Mouse (Mus musculus) hindbrain, postnatal 0 days (tissue): ENCODE data around the gene Gm28042. TPM values are rescaled to one million over a fixed set of nuclear protein-coding genes. Genes with fewer than 3 reads are reported as not detected.

Source experiments
- ATAC-seq: fragments of 200-750 bp; cut with Nextera tagmentation; 2 replicates; pipeline ENCODE4 v1.8.0; 2017; ENCODE audit warnings: mild to moderate bottlenecking, moderate TSS enrichment, moderate library complexity
- DNase-seq: peaks from one replicate; pipeline ENCODE4 v3.0.0-alpha.2; 2015; ENCODE audit warnings: low spot score
- H3K27ac ChIP-seq: fragments of 300-500 bp; sonication (generic); 2 replicates; pipeline ENCODE4 v1.5.1; 2014; ENCODE audit warnings: mild to moderate bottlenecking
- H3K27me3 ChIP-seq: fragments of 300-500 bp; sonication (generic); 2 replicates; pipeline ENCODE4 v1.6.1; 2014; ENCODE audit warnings: low read length, mixed read lengths; ENCODE audit not compliant: insufficient read depth
- H3K36me3 ChIP-seq: fragments of 300-500 bp; sonication (generic); 2 replicates; pipeline ENCODE4 v1.6.1; 2014; ENCODE audit warnings: low read length, mixed read lengths; ENCODE audit not compliant: insufficient read depth
- H3K4me1 ChIP-seq: fragments of 300-500 bp; sonication (generic); 2 replicates; pipeline ENCODE4 v1.6.1; 2014; ENCODE audit warnings: antibody characterized with exemption, low read length, mixed read lengths; ENCODE audit not compliant: insufficient read depth
- H3K4me2 ChIP-seq: fragments of 300-500 bp; sonication (generic); 2 replicates; pipeline ENCODE4 v1.6.1; 2014; ENCODE audit warnings: low read depth, mild to moderate bottlenecking, low read length, moderate library complexity, mixed read lengths
- H3K4me3 ChIP-seq: fragments of 300-500 bp; sonication (generic); 2 replicates; pipeline ENCODE4 v1.5.1; 2014; ENCODE audit warnings: low read length
- H3K9ac ChIP-seq: fragments of 300-500 bp; sonication (generic); replicated peaks from 2 replicates; pipeline ENCODE4 v1.6.1; 2014; ENCODE audit warnings: mild to moderate bottlenecking, low read length, moderate library complexity, mixed read lengths
- H3K9me3 ChIP-seq: fragments of 300-500 bp; sonication (generic); 2 replicates; pipeline ENCODE4 v1.6.1; 2016; ENCODE audit warnings: low read length, mixed read lengths
- CTCF ChIP-seq: IDR thresholded peaks from 2 replicates; pipeline ENCODE4 v1.5.1; 2016; ENCODE audit warnings: antibody characterized with exemption, control low read depth, low read depth
- WGBS: fragments of 180-500 bp; shearing (Covaris S2); extraction: QIAGEN DNeasy Blood & Tissue Kit; methylation state at CpG from one replicate; pipeline ENCODE4 v1.1.7; 2014; 5-methylcytosine and 5-hydroxymethylcytosine counted together
- polyA plus RNA-seq: library from polyadenylated mRNA; unstranded; fragments of >200 nt; fragmentation: Nextera tagmentation; extraction: Ambion mirVana; gene quantifications from 2 replicates; pipeline ENCODE4 v1.2.1, GENCODE M21; 2015
- total RNA-seq: library from RNA; depleted of rRNA; stranded (reverse); fragments of >200 nt; gene quantifications from 2 replicates; pipeline ENCODE4 v1.2.3, GENCODE M21; 2014

Gene Gm28042
- total and polyA plus RNA-seq, 2 experiments from 2014 or later, result 1.3 to 6.8 TPM

- Histone ChIP-seq H3K27ac (no peak overlapping the region), H3K4me1 (no peaks in the 10 kb centered on the region), H3K9ac (no peak overlapping the region), H3K36me3 (no peaks in the 10 kb centered on the region), H3K4me2 (no peak overlapping the region), H3K9me3 (no peaks in the 10 kb centered on the region), H3K4me3 (no peak overlapping the region), H3K27me3 (no peaks in the 10 kb centered on the region)
- 89% methylated on average over 4 of the region's 4 CpGs for WGBS
- ATAC-seq (no peak), DNase-seq (no peak)
- TF ChIP-seq CTCF, result no peak
These were observed 38.3 kb upstream of the Gm28042 start for GRCm38 (mm10) chr2:119988952-119989351.

- TF ChIP-seq CTCF, result no peak
- H3K9me3 ChIP-seq, result no peaks in the 10 kb centered on the region
- H3K27ac ChIP-seq, result no peak overlapping the region
- WGBS, result 89% methylated on average over 6 of the region's 6 CpGs
- no peaks in the 10 kb centered on the region for H3K4me1 ChIP-seq
- no peak for DNase-seq
- H3K27me3 ChIP-seq, result no peaks in the 10 kb centered on the region
- H3K4me2 ChIP-seq, result no peak overlapping the region
- H3K4me3 ChIP-seq, result no peak overlapping the region
- no peak for ATAC-seq
- H3K36me3 ChIP-seq, result no peaks in the 10 kb centered on the region
- H3K9ac ChIP-seq, result no peak overlapping the region
These were observed 36.4 kb upstream of the Gm28042 start for GRCm38 (mm10) chr2:119990881-119991280.

- no peaks in the 10 kb centered on the region for H3K27me3 ChIP-seq
- ATAC-seq, result no peak
- no peak overlapping the region for H3K4me3 ChIP-seq
- 81% methylated on average over 2 of the region's 2 CpGs for WGBS
- no peak overlapping the region for H3K27ac ChIP-seq
- no peak overlapping the region for H3K9ac ChIP-seq
- H3K9me3 ChIP-seq, result no peaks in the 10 kb centered on the region
- DNase-seq, result no peak
- no peaks in the 10 kb centered on the region for H3K36me3 ChIP-seq
- no peaks in the 10 kb centered on the region for H3K4me1 ChIP-seq
- no peak overlapping the region for H3K4me2 ChIP-seq
- TF ChIP-seq CTCF, result no peak
These were observed 34.9 kb upstream of the Gm28042 start for GRCm38 (mm10) chr2:119992349-119992748.

- TF ChIP-seq CTCF, result no peak
- WGBS, result 48% methylated on average over 2 of the region's 2 CpGs
- no peaks in the 10 kb centered on the region for H3K27me3 ChIP-seq
- H3K4me3 ChIP-seq, result no peak overlapping the region
- H3K4me1 ChIP-seq, result no peaks in the 10 kb centered on the region
- ATAC-seq, result no peak
- H3K4me2 ChIP-seq, result no peak overlapping the region
- no peak overlapping the region for H3K27ac ChIP-seq
- no peak for DNase-seq
- H3K9me3 ChIP-seq, result no peaks in the 10 kb centered on the region
- H3K36me3 ChIP-seq, result no peaks in the 10 kb centered on the region
- H3K9ac ChIP-seq, result no peak overlapping the region
These were observed 33.8 kb upstream of the Gm28042 start for GRCm38 (mm10) chr2:119993515-119993914.

- 86% methylated on average over 6 of the region's 6 CpGs for WGBS
- Histone ChIP-seq H3K27me3 (no peaks in the 10 kb centered on the region), H3K9ac (no peak overlapping the region), H3K9me3 (no peaks in the 10 kb centered on the region), H3K27ac (no peak overlapping the region), H3K4me1 (no peaks in the 10 kb centered on the region), H3K4me2 (no peak overlapping the region), H3K4me3 (no peak overlapping the region), H3K36me3 (peaks cover 2% of the 10 kb centered on the region; the same call in 1 of the 2 replicates)
- TF ChIP-seq CTCF, result no peak
- ATAC-seq, result no peak
- no peak for DNase-seq
These were observed 32.5 kb upstream of the Gm28042 start for GRCm38 (mm10) chr2:119994839-119995238.

- Histone ChIP-seq H3K9ac (no peak overlapping the region), H3K36me3 (peaks cover 4% of the 10 kb centered on the region), H3K4me1 (no peaks in the 10 kb centered on the region), H3K4me2 (no peak overlapping the region), H3K27me3 (no peaks in the 10 kb centered on the region), H3K4me3 (no peak overlapping the region), H3K27ac (peak overlapping the region; percentile 59; the same call in 1 of the 2 replicates), H3K9me3 (no peaks in the 10 kb centered on the region)
- TF ChIP-seq CTCF, result no peak
- no peak for ATAC-seq
- WGBS, result 62% methylated on average over 9 of the region's 9 CpGs
- no peak for DNase-seq
These were observed 31.7 kb upstream of the Gm28042 start for GRCm38 (mm10) chr2:119995391-119996281.

GRCm38 (mm10) chr2:119997354-119997753 lies 29.9 kb upstream of the Gm28042 start:
- DNase-seq (no peak), ATAC-seq (no peak)
- no peaks in the 10 kb centered on the region for H3K9me3 ChIP-seq
- no peaks in the 10 kb centered on the region for H3K4me1 ChIP-seq
- H3K9ac ChIP-seq, result no peak overlapping the region
- H3K36me3 ChIP-seq, result peaks cover 9% of the 10 kb centered on the region
- 92% methylated on average over 4 of the region's 4 CpGs for WGBS
- H3K27me3 ChIP-seq, result no peaks in the 10 kb centered on the region
- no peak overlapping the region for H3K4me3 ChIP-seq
- H3K4me2 ChIP-seq, result no peak overlapping the region
- H3K27ac ChIP-seq, result peak overlapping the region; percentile 12; the same call in 1 of the 2 replicates
- TF ChIP-seq CTCF, result no peak
